Mouse (Mus musculus): ENCODE results near the gene Taf1b.
"Not testable (repeated sequence)": the region's sequence is repeated elsewhere in the genome, so short reads cannot be mapped to it uniquely, and the experiment has no call there.

Gene Taf1b

GRCm38 (mm10) chr12:24521076-24521475 is 22.9 kb downstream of the Taf1b start:
- no peak for DNase-seq (ENCODE audit: low read depth, low spot score)
- H3K36me3 ChIP-seq (ENCODE audit: control insufficient read depth, insufficient read depth, low read length, poor library complexity, severe bottlenecking) = peaks cover 5% of the 10 kb centered on the region; the same call in 1 of the 2 replicates
- no peaks in the 10 kb centered on the region for H3K27me3 ChIP-seq (ENCODE audit: control insufficient read depth, insufficient read depth, low read length, poor library complexity, severe bottlenecking)

GRCm38 (mm10) chr12:24525065-24525464 is 26.9 kb downstream of the Taf1b start:
- not testable (repeated sequence) for H3K27me3 ChIP-seq (ENCODE audit: control insufficient read depth, insufficient read depth, low read length, poor library complexity, severe bottlenecking); DNase-seq (ENCODE audit: low read depth, low spot score); H3K36me3 ChIP-seq (ENCODE audit: control insufficient read depth, insufficient read depth, low read length, poor library complexity, severe bottlenecking)

GRCm38 (mm10) chr12:24536390-24536789 is 38.2 kb downstream of the Taf1b start:
- Histone ChIP-seq H3K36me3 (ENCODE audit: control insufficient read depth, insufficient read depth, low read length, poor library complexity, severe bottlenecking) (peaks cover 5% of the 10 kb centered on the region; the same call in 1 of the 2 replicates), H3K27me3 (ENCODE audit: control insufficient read depth, insufficient read depth, low read length, poor library complexity, severe bottlenecking) (no peaks in the 10 kb centered on the region)
- no peak for DNase-seq (ENCODE audit: low read depth, low spot score)

GRCm38 (mm10) chr12:24537201-24537600 is 39.0 kb downstream of the Taf1b start:
- H3K27me3 ChIP-seq (ENCODE audit: control insufficient read depth, insufficient read depth, low read length, poor library complexity, severe bottlenecking) = no peaks in the 10 kb centered on the region
- no peak for DNase-seq (ENCODE audit: low read depth, low spot score)
- peaks cover 2% of the 10 kb centered on the region; the same call in 1 of the 2 replicates for H3K36me3 ChIP-seq (ENCODE audit: control insufficient read depth, insufficient read depth, low read length, poor library complexity, severe bottlenecking)

- no peak for DNase-seq (ENCODE audit: low read depth, low spot score)
- Histone ChIP-seq H3K36me3 (ENCODE audit: control insufficient read depth, insufficient read depth, low read length, poor library complexity, severe bottlenecking) (peaks cover 2% of the 10 kb centered on the region; the same call in 1 of the 2 replicates), H3K27me3 (ENCODE audit: control insufficient read depth, insufficient read depth, low read length, poor library complexity, severe bottlenecking) (no peaks in the 10 kb centered on the region)
Measured at GRCm38 (mm10) chr12:24537965-24538364, 39.8 kb downstream of the Taf1b start.

- H3K27me3 ChIP-seq (ENCODE audit: control insufficient read depth, insufficient read depth, low read length, poor library complexity, severe bottlenecking) = no peaks in the 10 kb centered on the region
- H3K36me3 ChIP-seq (ENCODE audit: control insufficient read depth, insufficient read depth, low read length, poor library complexity, severe bottlenecking) = no peaks in the 10 kb centered on the region
- no peak for DNase-seq (ENCODE audit: low read depth, low spot score)
Measured at GRCm38 (mm10) chr12:24541426-24542154, 43.4 kb downstream of the Taf1b start.

GRCm38 (mm10) chr12:24547686-24548085 is 49.5 kb downstream of the Taf1b start:
- Histone ChIP-seq H3K36me3 (ENCODE audit: control insufficient read depth, insufficient read depth, low read length, poor library complexity, severe bottlenecking) (peaks cover 4% of the 10 kb centered on the region), H3K27me3 (ENCODE audit: control insufficient read depth, insufficient read depth, low read length, poor library complexity, severe bottlenecking) (no peaks in the 10 kb centered on the region)
- DNase-seq (ENCODE audit: low read depth, low spot score) = no peak

GRCm38 (mm10) chr12:24548885-24549284 is 50.7 kb downstream of the Taf1b start:
- Histone ChIP-seq H3K27me3 (ENCODE audit: control insufficient read depth, insufficient read depth, low read length, poor library complexity, severe bottlenecking) (no peaks in the 10 kb centered on the region), H3K36me3 (ENCODE audit: control insufficient read depth, insufficient read depth, low read length, poor library complexity, severe bottlenecking) (peaks cover 4% of the 10 kb centered on the region)
- DNase-seq (ENCODE audit: low read depth, low spot score) = no peak

GRCm38 (mm10) chr12:24552531-24552930 is 54.4 kb downstream of the Taf1b start:
- DNase-seq (ENCODE audit: low read depth, low spot score) = no peak
- peaks cover 7% of the 10 kb centered on the region for H3K36me3 ChIP-seq (ENCODE audit: control insufficient read depth, insufficient read depth, low read length, poor library complexity, severe bottlenecking)
- H3K27me3 ChIP-seq (ENCODE audit: control insufficient read depth, insufficient read depth, low read length, poor library complexity, severe bottlenecking) = no peaks in the 10 kb centered on the region

- Histone ChIP-seq H3K36me3 (ENCODE audit: control insufficient read depth, insufficient read depth, low read length, poor library complexity, severe bottlenecking) (peaks cover 5% of the 10 kb centered on the region), H3K27me3 (ENCODE audit: control insufficient read depth, insufficient read depth, low read length, poor library complexity, severe bottlenecking) (no peaks in the 10 kb centered on the region)
- DNase-seq (ENCODE audit: low read depth, low spot score) = no peak
Measured at GRCm38 (mm10) chr12:24555976-24556375, 57.8 kb downstream of the Taf1b start.

GRCm38 (mm10) chr12:24563395-24563960 is 65.3 kb downstream of the Taf1b start:
- H3K27me3 ChIP-seq (ENCODE audit: control insufficient read depth, insufficient read depth, low read length, poor library complexity, severe bottlenecking) = no peaks in the 10 kb centered on the region

GRCm38 (mm10) chr12:24565311-24565710 is 67.2 kb downstream of the Taf1b start:
- H3K27me3 ChIP-seq (ENCODE audit: control insufficient read depth, insufficient read depth, low read length, poor library complexity, severe bottlenecking) = no peaks in the 10 kb centered on the region; the same call in 1 of the 2 replicates
- DNase-seq (ENCODE audit: low read depth, low spot score) = no peak

More at GRCm38 (mm10) chr12:24563395-24563960, 65.3 kb downstream of the Taf1b start:
- no peak for DNase-seq (ENCODE audit: low read depth, low spot score)
- H3K36me3 ChIP-seq (ENCODE audit: control insufficient read depth, insufficient read depth, low read length, poor library complexity, severe bottlenecking) = no peaks in the 10 kb centered on the region; the same call in 1 of the 2 replicates

GRCm38 (mm10) chr12:24567606-24568005 is 69.4 kb downstream of the Taf1b start:
- Histone ChIP-seq H3K27me3 (ENCODE audit: control insufficient read depth, insufficient read depth, low read length, poor library complexity, severe bottlenecking) (no peaks in the 10 kb centered on the region; the same call in none of the 2 replicates), H3K36me3 (ENCODE audit: control insufficient read depth, insufficient read depth, low read length, poor library complexity, severe bottlenecking) (no peaks in the 10 kb centered on the region)
- no peak for DNase-seq (ENCODE audit: low read depth, low spot score)

More at GRCm38 (mm10) chr12:24565311-24565710, 67.2 kb downstream of the Taf1b start:
- no peaks in the 10 kb centered on the region for H3K36me3 ChIP-seq (ENCODE audit: control insufficient read depth, insufficient read depth, low read length, poor library complexity, severe bottlenecking)

GRCm38 (mm10) chr12:24571523-24572392 is 73.6 kb downstream of the Taf1b start, which contains the start of gene Grhl1:
Gene Grhl1 (plus strand): TSS chr12:24572283.
- DNase-seq (ENCODE audit: low read depth, low spot score) = peak; percentile 95
- no peaks in the 10 kb centered on the region for H3K36me3 ChIP-seq (ENCODE audit: control insufficient read depth, insufficient read depth, low read length, poor library complexity, severe bottlenecking)
- no peaks in the 10 kb centered on the region; the same call in none of the 2 replicates for H3K27me3 ChIP-seq (ENCODE audit: control insufficient read depth, insufficient read depth, low read length, poor library complexity, severe bottlenecking)

Data from splenic B cell, adult 2 months (primary cell).